Mouse (Mus musculus) erythroblast, embryonic 14.5 days (primary cell): ENCODE measurements at regions not wholly inside any gene's neighbourhood (a gene's known extent, or its start where the extent isn't known, plus 50 kb on each side); places are given as distances from the start of the nearest gene placed in this dataset.

Source experiments
- GATA1 ChIP-seq: IDR thresholded peaks from 2 replicates; pipeline ENCODE4 v1.6.1; 2012; ENCODE audit warnings: low read length, inconsistent platforms, mixed read lengths
- TAL1 ChIP-seq: IDR thresholded peaks from 3 replicates; pipeline ENCODE4 v1.6.1; 2012; ENCODE audit warnings: low read length, inconsistent platforms, mixed read lengths

DNA sequence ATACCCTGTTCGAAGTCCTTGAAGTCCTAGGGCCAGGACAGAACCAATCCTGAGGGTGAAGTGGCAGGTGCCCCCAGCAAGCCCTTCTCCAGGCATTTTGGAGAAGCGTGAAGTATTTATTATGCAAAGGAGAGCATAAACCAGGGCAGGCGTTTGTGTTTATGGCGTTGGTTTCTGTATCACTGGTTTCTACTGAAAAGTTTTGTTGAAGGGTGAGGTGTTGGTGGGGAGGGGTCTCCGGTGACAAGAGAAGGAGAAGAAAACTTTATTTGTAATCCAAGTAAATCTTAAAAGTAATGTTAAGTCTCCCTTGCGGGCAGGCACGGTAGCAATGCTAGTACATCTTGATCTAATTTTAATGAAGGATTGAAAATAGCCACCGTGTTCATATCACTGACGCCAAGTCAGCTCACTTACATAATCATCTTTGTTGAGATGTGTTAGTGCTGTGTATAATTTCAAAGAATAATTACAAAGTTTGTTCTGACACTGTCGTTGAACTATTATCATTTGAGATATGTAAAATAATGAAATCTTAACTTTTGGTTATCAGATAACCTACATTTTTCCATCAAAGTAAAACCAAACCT is 140.2 kb downstream of the Ogfrl1 start:
- no peak for TF ChIP-seq GATA1
- TF ChIP-seq TAL1, result no peak
